Mouse (Mus musculus) ZHBTc4 (cell line): ENCODE results near the gene Gucy2c.
A peak's percentile ranks its signal among the peaks of the same experiment; 100 is the strongest.

Experiments used
- DNase-seq: peaks from one replicate; pipeline ENCODE4 v3.0.0-alpha.2; 2011; ENCODE audit warnings: low read depth, low spot score

Gene Gucy2c

DNA sequence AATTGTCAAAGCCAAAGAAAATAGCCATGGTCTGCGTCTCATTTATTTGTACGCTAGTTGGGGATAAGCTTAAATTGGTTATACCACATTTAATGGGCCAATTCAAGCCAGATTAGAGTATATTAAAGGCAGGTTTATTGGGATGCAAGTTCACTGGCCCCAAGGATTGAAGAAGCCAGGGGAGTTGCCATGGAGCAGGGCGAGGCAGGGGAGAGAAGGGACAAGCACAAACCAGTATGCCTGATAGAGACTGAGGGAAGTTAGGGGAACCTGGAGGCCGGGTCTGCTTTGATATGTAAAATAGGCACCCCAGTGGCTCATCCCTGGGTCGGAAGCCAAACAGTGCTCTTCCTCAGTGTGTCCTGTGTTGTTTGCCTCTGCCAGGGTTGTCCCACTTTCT lies 112.3 kb downstream of the Gucy2c start:
- DNase-seq = peak; percentile 57

GRCm38 (mm10) chr6:136668266-136668986 lies 113.1 kb downstream of the Gucy2c start:
- DNase-seq = peak; percentile 86

DNA sequence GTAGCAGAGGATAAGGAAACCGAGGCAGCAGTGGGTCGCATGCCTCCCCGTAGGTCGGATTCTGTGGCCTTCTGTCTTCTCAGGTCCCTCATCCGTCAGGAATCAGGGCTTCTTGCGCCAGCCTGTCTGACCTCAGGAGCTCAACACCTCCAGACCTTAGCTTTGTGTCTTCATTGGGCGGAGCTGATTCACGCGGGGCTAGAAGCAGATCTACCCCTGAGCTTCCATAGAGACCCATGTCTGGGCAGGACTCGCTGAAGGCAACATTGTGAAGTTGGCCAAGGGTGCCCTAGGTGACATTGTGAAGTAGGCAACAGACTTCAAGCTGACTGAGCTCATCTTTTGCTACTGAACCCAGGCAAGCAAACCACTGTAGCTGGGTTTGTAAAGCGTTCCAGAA lies 119.5 kb downstream of the Gucy2c start:
- DNase-seq = no peak

DNA sequence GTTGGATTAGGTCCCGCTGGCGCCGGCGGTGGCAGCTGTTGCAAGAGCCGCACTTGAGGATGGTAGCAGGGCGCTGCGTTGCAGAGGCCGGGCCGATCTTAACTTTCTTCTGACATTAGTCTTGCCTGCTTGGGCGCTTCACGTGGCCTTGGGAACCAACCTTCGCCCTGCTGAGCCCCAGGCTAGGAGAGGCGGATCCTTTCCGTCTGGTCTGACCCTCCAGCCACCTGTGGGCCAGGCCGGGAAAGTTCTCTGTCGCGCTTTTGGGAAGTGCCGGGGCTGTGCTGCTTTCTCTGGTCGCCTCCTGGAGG lies 119.9 kb downstream of the Gucy2c start, which contains the start of gene Plbd1:
Gene Plbd1 (minus strand): TSS at position 223 of the 311 bp plus-strand sequence.
- peak; percentile 82 for DNase-seq

GRCm38 (mm10) chr6:136660831-136661705 lies 120.5 kb downstream of the Gucy2c start:
- no peak for DNase-seq

GRCm38 (mm10) chr6:136659226-136659625 lies 122.3 kb downstream of the Gucy2c start:
- no peak for DNase-seq

DNA sequence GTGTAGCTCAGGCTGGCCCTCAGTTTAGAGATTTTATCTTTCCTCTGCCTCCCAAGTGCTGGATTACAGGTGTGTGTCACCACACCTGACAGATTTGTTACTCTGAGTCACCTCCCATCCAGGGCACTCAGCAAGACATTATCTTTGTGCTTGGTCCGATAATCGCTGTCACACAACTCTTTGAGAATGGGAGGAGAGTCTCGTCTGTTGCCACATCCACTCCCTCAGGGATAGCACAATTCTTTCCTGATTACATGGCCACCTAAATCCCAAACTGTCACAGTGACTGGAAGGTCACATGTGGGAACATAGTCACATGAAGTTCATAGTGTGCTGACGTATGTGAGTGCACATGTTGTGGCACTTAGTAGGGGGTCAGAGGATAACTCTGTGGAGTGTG lies 123.3 kb downstream of the Gucy2c start:
- DNase-seq = no peak

- DNase-seq = no peak
These were observed 125.8 kb downstream of the Gucy2c start for GRCm38 (mm10) chr6:136655786-136656185.

DNA sequence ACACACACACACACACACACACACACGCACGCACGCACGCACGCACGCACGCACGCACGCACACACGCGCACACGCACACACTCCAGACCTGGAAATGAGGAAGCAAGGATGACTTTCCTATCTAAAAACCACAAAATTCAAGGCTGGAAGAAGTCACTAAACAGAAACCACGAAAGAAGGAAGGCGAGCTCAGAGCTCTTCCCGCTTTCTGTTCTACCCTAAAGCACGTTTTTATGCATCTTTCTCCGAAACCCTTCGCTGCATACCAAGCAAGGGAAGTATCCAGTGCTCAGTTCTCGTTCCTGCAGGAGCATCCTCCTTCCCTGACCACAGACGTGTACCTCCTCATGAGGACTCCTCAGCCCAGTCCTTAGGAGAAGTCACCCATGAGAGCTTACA lies 127.1 kb downstream of the Gucy2c start:
- no peak for DNase-seq

GRCm38 (mm10) chr6:136653331-136653730 lies 128.2 kb downstream of the Gucy2c start:
- DNase-seq = no peak

- DNase-seq = peak; percentile 52
These were observed 130.9 kb downstream of the Gucy2c start for GRCm38 (mm10) chr6:136650664-136651063.

- peak; percentile 43 for DNase-seq
These were observed 134.1 kb downstream of the Gucy2c start for GRCm38 (mm10) chr6:136647455-136647861.
